Comparison of ENCODE assay signal across 11 mouse cellular contexts in the genomic region with DNA sequence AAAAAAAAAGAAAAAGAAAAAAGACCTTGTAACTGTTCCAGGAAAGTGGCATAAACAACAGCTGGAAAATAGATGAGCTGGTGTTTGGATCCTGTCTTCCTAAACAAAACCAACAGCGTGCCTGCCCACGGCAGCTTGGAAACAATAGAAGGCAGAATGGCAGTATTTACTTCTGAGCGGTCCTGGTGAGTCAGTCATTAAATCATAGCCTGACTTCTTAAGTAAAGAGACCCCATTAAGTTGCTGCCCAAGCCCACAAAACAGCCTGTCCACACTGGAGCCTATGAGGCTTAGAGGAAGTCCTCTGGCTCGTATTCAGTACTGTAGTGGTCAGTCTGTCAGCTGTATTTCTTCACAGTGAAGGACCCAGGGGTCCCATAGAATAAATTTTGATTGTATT.
DNase-seq lines count a peak whose midpoint lies in the region; ATAC-seq lines count a peak whose summit lies in the region.
"Had no signal": no experiment of that assay in that cellular context is flagged by ENCODE, and none has a peak within 500 bp of the region (broad histone marks: within the 10 kb centered on the region; RNA-seq: fewer than 3 reads in every experiment).

No protein-coding gene starts in this region.

- H3K9me3 ChIP-seq in heart, embryonic 15.5 days (replicated peaks) = no peaks in the 10 kb centered on the region
- H3K9me3 ChIP-seq: hindbrain, embryonic 10.5 days had no signal

- no peaks in the 10 kb centered on the region for H3K27me3 ChIP-seq in heart, embryonic 15.5 days

- 0 out of 2 replicates have a peak overlapping the region, but pooled peaks have one; percentile 8 for H3K9ac ChIP-seq in heart, embryonic 15.5 days

- H3K36me3 ChIP-seq in heart, embryonic 15.5 days = peaks cover 18% of the 10 kb centered on the region

- peak overlapping the region; percentile 43 for H3K27ac ChIP-seq in heart, embryonic 15.5 days

- H3K4me1 ChIP-seq in heart, embryonic 15.5 days (replicated peaks) = peaks cover 22% of the 10 kb centered on the region

- intact Hi-C loops in heart, postnatal 10 days (cut with DNase I) = no loop called here

- 75% methylated on average over 4 of the region's 4 CpGs for WGBS in heart, embryonic 15.5 days

- no peak overlapping the region for H3K4me2 ChIP-seq in heart, embryonic 15.5 days

- no peak overlapping the region for H3K4me3 ChIP-seq in heart, embryonic 15.5 days
- H3K4me3 ChIP-seq: hindbrain, embryonic 10.5 days had no signal

- ATAC-seq in heart, embryonic 15.5 days (replicated peaks; ENCODE audit: insufficient number of reproducible peaks, insufficient read depth, low FRiP score, low read depth) = no peak

- no peak for DNase-seq in heart, postnatal 10 days
- DNase-seq in kidney, postnatal 4 days = peak; percentile 6 to 25
- no peak for DNase-seq in kidney, postnatal 25 days
- peak; percentile 67 for DNase-seq in brain, adult 2 months (ENCODE audit: low read depth, low spot score)
- DNase-seq in mesoderm, embryonic 11.5 days (ENCODE audit: low read depth, low spot score) = peak; percentile 47
- DNase-seq in urinary bladder, postnatal 10 days (ENCODE audit: low spot score) = no peak
- DNase-seq: cerebellum, postnatal 10 days; gastrocnemius, postnatal 25 days; layer of hippocampus, adult 9-11 months had no signal

Comparison
In these comparisons a context has a peak if more than half of its experiments do, and no peak if none do; other contexts are left out.
1. DNase-seq: peak in kidney, postnatal 4 days (2 of 2), brain, adult 2 months (single experiment) and mesoderm, embryonic 11.5 days (single experiment); none in heart, postnatal 10 days (0 of 2), kidney, postnatal 25 days (0 of 2) and urinary bladder, postnatal 10 days (single experiment).